Mouse (Mus musculus): ENCODE measurements around the gene Eps8l3.

DNA sequence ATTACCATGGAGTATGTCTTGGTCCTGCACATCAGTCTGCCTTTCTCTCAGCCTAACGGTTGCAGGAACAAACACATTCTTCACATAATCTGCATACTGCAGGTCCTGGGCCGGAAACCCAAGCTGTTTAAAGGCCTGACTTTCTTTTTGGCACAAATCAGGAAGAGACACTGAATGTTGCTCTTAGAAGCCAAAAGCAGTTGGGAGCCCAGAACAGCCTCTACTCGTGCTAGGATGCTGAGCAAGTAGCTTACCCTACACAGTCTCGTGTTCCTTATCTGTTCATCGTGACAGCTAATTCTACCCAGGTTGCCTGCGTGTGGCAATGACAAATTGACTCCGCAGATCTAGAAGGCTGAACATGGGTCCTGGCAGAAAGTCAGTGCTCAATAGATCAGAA, 63.5 kb downstream of the Eps8l3 start:
- TF ChIP-seq CTCF (IDR thresholded peaks at IDR 0.05; ENCODE audit: borderline replicate concordance, extremely low read depth, insufficient read depth, insufficient read length) (no peak), POLR2A (IDR thresholded peaks at IDR 0.05; ENCODE audit: borderline replicate concordance, extremely low read depth, insufficient read depth, insufficient read length, poor library complexity, severe bottlenecking) (no peak)
